Mouse (Mus musculus) MEL (cell line): ENCODE measurements around the gene Comp. TPM values are rescaled to one million over a fixed set of nuclear protein-coding genes. Genes with fewer than 3 reads are reported as not detected.

ENCODE experiments used
- DNase-seq: peaks from one replicate; pipeline ENCODE4 v3.0.0; 2011; ENCODE audit warnings: low read depth, low spot score
- H3K27ac ChIP-seq: 2 replicates; pipeline ENCODE4 v1.5.1; 2012; ENCODE audit warnings: low read depth, mild to moderate bottlenecking, control low read depth, low read length, moderate library complexity; ENCODE audit not compliant: control insufficient read depth
- H3K27me3 ChIP-seq, 2 experiments: fragments of 150-350 bp in 1 of 2; sonication (generic) in 1 of 2; 2 replicates each; pipeline ENCODE4 v1.6.1; 2012; ENCODE audit warnings: low read length in 2 of 2, mild to moderate bottlenecking in 2 of 2, improper control_type of control experiment in 1 of 2, moderate library complexity in 1 of 2; ENCODE audit not compliant: insufficient read depth in 2 of 2, control insufficient read depth in 1 of 2
- H3K36me3 ChIP-seq, 2 experiments: 2 replicates each; pipeline ENCODE4 v1.6.1; 2012 to 2014; ENCODE audit warnings: low read length in 2 of 2, improper control_type of control experiment in 1 of 2, inconsistent platforms in 1 of 2, mild to moderate bottlenecking in 1 of 2; ENCODE audit not compliant: insufficient read depth in 2 of 2, control insufficient read depth in 1 of 2
- H3K4me1 ChIP-seq, 2 experiments: fragments of 150-350 bp in 1 of 2; sonication (generic) in 1 of 2; 2 replicates each; pipeline ENCODE4 v1.6.1; 2012; ENCODE audit warnings: low read length in 2 of 2, improper control_type of control experiment in 1 of 2, mild to moderate bottlenecking in 1 of 2; ENCODE audit not compliant: insufficient read depth in 2 of 2, control insufficient read depth in 1 of 2
- H3K4me3 ChIP-seq, 2 experiments: fragments of 150-350 bp in 1 of 2; sonication (generic) in 1 of 2; 2 replicates each; pipeline ENCODE4 v1.5.1; 2012; ENCODE audit warnings: low read depth in 2 of 2, low read length in 2 of 2, mild to moderate bottlenecking in 2 of 2, moderate library complexity in 2 of 2, control low read depth in 1 of 2, improper control_type of control experiment in 1 of 2; ENCODE audit not compliant: control insufficient read depth in 1 of 2, insufficient read depth in 1 of 2
- H3K79me2 ChIP-seq: 2 replicates; pipeline ENCODE4 v1.6.1; 2012; ENCODE audit warnings: mild to moderate bottlenecking, low read length, moderate library complexity; ENCODE audit not compliant: control insufficient read depth, poor library complexity, insufficient read depth
- H3K9ac ChIP-seq: 2 replicates; pipeline ENCODE4 v1.6.1; 2012; ENCODE audit warnings: low read depth, mild to moderate bottlenecking, control low read depth, low read length, moderate library complexity; ENCODE audit not compliant: control insufficient read depth, poor library complexity, severe bottlenecking
- H3K9me3 ChIP-seq: fragments of 150-350 bp; sonication (generic); replicated peaks from 2 replicates; pipeline ENCODE4 v1.6.1; 2012; ENCODE audit warnings: mild to moderate bottlenecking, low read length, improper control_type of control experiment, moderate library complexity; ENCODE audit not compliant: insufficient read depth
- BHLHE40 ChIP-seq: IDR thresholded peaks from 2 replicates; pipeline ENCODE4 v1.6.1; 2012; ENCODE audit warnings: low read depth, mild to moderate bottlenecking, inconsistent platforms, low read length, improper control_type of control experiment, borderline replicate concordance
- ELF1 ChIP-seq: IDR thresholded peaks from 2 replicates; pipeline ENCODE4 v1.6.1; 2014; ENCODE audit warnings: low read depth, mild to moderate bottlenecking, inconsistent platforms, low read length, improper control_type of control experiment, moderate library complexity
- ETS1 ChIP-seq: IDR thresholded peaks from 2 replicates; pipeline ENCODE4 v1.6.1; 2012; ENCODE audit warnings: low read depth, mild to moderate bottlenecking, inconsistent platforms, low read length, improper control_type of control experiment, moderate library complexity
- GABPA ChIP-seq: IDR thresholded peaks from 2 replicates; pipeline ENCODE4 v1.6.1; 2012; ENCODE audit warnings: low read depth, mild to moderate bottlenecking, inconsistent platforms, low read length, improper control_type of control experiment, moderate library complexity
- GATA1 ChIP-seq: IDR thresholded peaks from 2 replicates; pipeline ENCODE4 v1.6.1; 2011; ENCODE audit warnings: low read depth, low read length, improper control_type of control experiment
- HCFC1 ChIP-seq: IDR thresholded peaks from 2 replicates; pipeline ENCODE4 v1.6.1; 2012; ENCODE audit warnings: low read depth, mild to moderate bottlenecking, inconsistent platforms, low read length, improper control_type of control experiment, moderate library complexity
- JUND ChIP-seq: IDR thresholded peaks from 2 replicates; pipeline ENCODE4 v1.6.1; 2011; ENCODE audit warnings: low read depth, mild to moderate bottlenecking, improper control_type of control experiment, low read length
- KAT2A ChIP-seq: conservative IDR thresholded peaks from 2 replicates; pipeline ENCODE4 v1.6.1; 2012; ENCODE audit warnings: low read depth, low read length, improper control_type of control experiment, inconsistent platforms
- MAX ChIP-seq: IDR thresholded peaks from 2 replicates; pipeline ENCODE4 v1.6.1; 2011; ENCODE audit warnings: low read length, improper control_type of control experiment
- MAZ ChIP-seq: IDR thresholded peaks from 2 replicates; pipeline ENCODE4 v1.6.1; 2012; ENCODE audit warnings: low read depth, mild to moderate bottlenecking, inconsistent platforms, low read length, improper control_type of control experiment
- MEF2A ChIP-seq: IDR thresholded peaks from 2 replicates; pipeline ENCODE4 v1.6.1; 2014; ENCODE audit warnings: low read depth, mild to moderate bottlenecking, inconsistent platforms, low read length, improper control_type of control experiment; ENCODE audit not compliant: poor library complexity, insufficient replicate concordance, severe bottlenecking; ENCODE audit errors: extremely low read depth
- MYB ChIP-seq: IDR thresholded peaks from 2 replicates; pipeline ENCODE4 v1.6.1; 2011; ENCODE audit warnings: mild to moderate bottlenecking, low read depth, low read length, improper control_type of control experiment
- POLR2A ChIP-seq, 2 experiments: IDR thresholded peaks; 2 replicates each; pipeline ENCODE4 v1.6.1; 2011 to 2012; ENCODE audit warnings: low read length in 2 of 2, mild to moderate bottlenecking in 2 of 2, control low read depth in 1 of 2, improper control_type of control experiment in 1 of 2, low read depth in 1 of 2, moderate library complexity in 1 of 2; ENCODE audit not compliant: control insufficient read depth in 1 of 2, insufficient read depth in 1 of 2, poor library complexity in 1 of 2
- POLR2AphosphoS5 ChIP-seq: IDR thresholded peaks from 2 replicates; pipeline ENCODE4 v1.6.1; 2012; ENCODE audit warnings: low read depth, borderline replicate concordance, mild to moderate bottlenecking, inconsistent platforms, low read length, moderate library complexity, mixed read lengths
- SIN3A ChIP-seq: IDR thresholded peaks from 2 replicates; pipeline ENCODE4 v1.6.1; 2012; ENCODE audit warnings: low read length, improper control_type of control experiment, inconsistent platforms
- SMC3 ChIP-seq: IDR thresholded peaks from 2 replicates; pipeline ENCODE4 v1.6.1; 2011; ENCODE audit warnings: low read depth, low read length, improper control_type of control experiment
- TAL1 ChIP-seq: IDR thresholded peaks from 2 replicates; pipeline ENCODE4 v1.6.1; 2012; ENCODE audit warnings: mild to moderate bottlenecking, inconsistent platforms, low read length, moderate library complexity, mixed read lengths
- TCF12 ChIP-seq: IDR thresholded peaks from 2 replicates; pipeline ENCODE4 v1.6.1; 2014; ENCODE audit warnings: low read depth, mild to moderate bottlenecking, inconsistent platforms, low read length, improper control_type of control experiment, moderate library complexity
- USF1 ChIP-seq: IDR thresholded peaks from 2 replicates; pipeline ENCODE4 v1.6.1; 2014; ENCODE audit warnings: low read depth, mild to moderate bottlenecking, inconsistent platforms, low read length, improper control_type of control experiment, moderate library complexity
- ZC3H11A ChIP-seq: IDR thresholded peaks from 2 replicates; pipeline ENCODE4 v1.6.1; 2012; ENCODE audit warnings: low read depth, mild to moderate bottlenecking, inconsistent platforms, low read length, improper control_type of control experiment
- ZMIZ1 ChIP-seq: IDR thresholded peaks from 2 replicates; pipeline ENCODE4 v1.6.1; 2012; ENCODE audit warnings: low read depth, mild to moderate bottlenecking, inconsistent platforms, low read length, improper control_type of control experiment, moderate library complexity
- polyA plus RNA-seq, 2 experiments: library from polyadenylated mRNA; stranded (reverse) in 1 of 2; unstranded in 1 of 2; fragments of >175 nt in 1 of 2; fragments of >200 nt in 1 of 2; gene quantifications; 2 replicates each; pipeline versions ENCODE4 v1.2.1 to v1.2.4; 2012; ENCODE audit warnings: low replicate concordance in 2 of 2, low read depth in 1 of 2; ENCODE audit not compliant: insufficient read length in 2 of 2, insufficient read depth in 1 of 2, missing spikeins in 1 of 2
- total RNA-seq: library from RNA; depleted of rRNA; stranded (reverse); fragments of 300-350 nt; gene quantifications from 2 replicates; pipeline ENCODE4 v1.2.3, GENCODE M21; 2012

Gene Comp
- total and polyA plus RNA-seq, 3 experiments: 0.54 TPM; not detected in 2

- no peak for DNase-seq
- no peaks in the 10 kb centered on the region for H3K9me3 ChIP-seq
- H3K27ac ChIP-seq: no peak overlapping the region
- TF ChIP-seq SIN3A (no peak), POLR2A (IDR thresholded peaks at IDR 0.05; ENCODE audit: control insufficient read depth in 1 of 2, insufficient read depth in 1 of 2, low read depth in 1 of 2, low read length in 2 of 2, poor library complexity in 1 of 2) (no peak; a peak in 1 of 4 replicates), MEF2A (no peak), MAZ (no peak), JUND (no peak), BHLHE40 (no peak), TCF12 (no peak), ELF1 (no peak), ETS1 (no peak), POLR2AphosphoS5 (no peak), SMC3 (no peak), ZC3H11A (no peak), ZMIZ1 (no peak), MAX (no peak), HCFC1 (no peak), GABPA (no peak), TAL1 (no peak), MYB (no peak), USF1 (no peak), GATA1 (no peak)
- H3K36me3 ChIP-seq: peaks cover 13 to 30% of the 10 kb centered on the region in 2 experiments
- H3K27me3 ChIP-seq: no peaks in the 10 kb centered on the region
- no peak overlapping the region for H3K9ac ChIP-seq
- peaks cover 27% of the 10 kb centered on the region for H3K79me2 ChIP-seq
- H3K4me3 ChIP-seq: no peak overlapping the region
- H3K4me1 ChIP-seq: peaks cover 7 to 21% of the 10 kb centered on the region in 2 experiments
Observed at GRCm38 (mm10) chr8:70342007-70342406, 31.4 kb upstream of the Comp start.

DNA sequence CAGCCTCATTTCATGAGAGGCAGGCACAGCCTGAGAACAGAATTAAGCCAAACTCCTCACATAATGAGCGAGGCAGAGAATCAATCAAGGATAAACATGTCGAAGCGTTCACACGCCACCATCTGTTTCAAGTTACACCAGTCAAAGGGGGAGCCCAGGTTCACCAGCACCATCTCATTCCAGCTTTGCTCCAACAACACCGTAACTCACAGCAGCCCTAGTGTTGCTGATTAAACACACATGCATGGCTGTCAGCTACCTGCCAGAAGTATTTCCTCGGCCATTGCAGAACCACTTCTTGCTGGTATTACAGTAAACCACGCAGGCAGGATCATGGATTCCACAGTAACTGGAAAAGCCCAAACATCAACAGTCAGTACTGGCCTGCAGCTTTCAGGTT, 30.3 kb upstream of the Comp start:
- no peak for TF ChIP-seq SIN3A
- TF ChIP-seq ZMIZ1: no peak
- no peak for TF ChIP-seq MAX
- no peak for TF ChIP-seq MYB
- TF ChIP-seq TCF12: no peak
- TF ChIP-seq KAT2A: no peak
- TF ChIP-seq ETS1: no peak
- Histone ChIP-seq H3K4me3 (no peak overlapping the region), H3K9me3 (no peaks in the 10 kb centered on the region), H3K36me3 (peaks cover 13 to 33% of the 10 kb centered on the region in 2 experiments), H3K79me2 (peaks cover 38% of the 10 kb centered on the region), H3K4me1 (peaks cover 7 to 21% of the 10 kb centered on the region in 2 experiments), H3K27ac (no peak overlapping the region), H3K9ac (no peak overlapping the region), H3K27me3 (no peaks in the 10 kb centered on the region)
- DNase-seq: no peak
